Mouse (Mus musculus) right cerebral cortex, postnatal 25 days (tissue): ENCODE measurements around the gene Plekhh1.

Experiments used
- DNase-seq: peaks from one replicate; pipeline ENCODE4 v3.0.0; 2022

Gene Plekhh1

DNA sequence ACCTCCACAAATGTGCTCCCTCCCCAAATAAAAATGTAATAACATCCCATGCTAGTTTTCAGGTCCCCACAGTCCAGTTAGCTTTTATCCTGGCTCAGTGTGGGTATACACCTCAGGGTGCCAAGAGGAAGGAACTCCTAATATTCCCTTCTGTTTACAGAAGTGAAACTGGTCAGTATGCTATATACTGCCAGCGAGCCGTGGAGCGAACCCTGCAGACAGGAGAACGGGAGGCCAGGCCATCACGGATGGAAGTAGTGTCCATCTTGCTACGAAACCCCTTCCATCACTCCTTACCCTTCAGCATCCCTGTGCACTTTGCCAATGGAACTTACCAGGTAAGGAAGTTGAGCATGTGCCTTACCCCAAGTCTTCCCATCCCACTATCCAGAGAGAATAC lies 43.6 kb downstream of the Plekhh1 start:
- DNase-seq, result no peak

DNA sequence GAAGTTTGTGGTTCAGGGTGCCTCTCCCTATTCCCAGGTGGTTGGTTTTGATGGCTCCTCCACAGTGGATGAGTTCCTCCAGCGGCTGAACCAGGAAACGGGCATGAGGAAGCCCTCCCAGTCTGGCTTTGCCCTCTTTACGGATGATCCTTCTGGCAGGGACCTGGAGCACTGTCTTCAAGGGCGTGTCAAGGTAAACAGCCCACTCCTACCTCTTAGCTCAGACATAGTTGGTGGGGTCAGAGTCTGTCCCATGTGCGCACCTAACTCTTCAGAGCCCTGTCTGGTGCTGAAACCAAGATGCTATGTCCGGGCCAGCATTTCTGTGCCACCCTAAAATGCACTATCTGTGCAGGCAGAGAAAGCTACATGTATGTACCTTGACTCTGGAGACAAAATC lies 44.4 kb downstream of the Plekhh1 start:
- DNase-seq, result no peak

DNA sequence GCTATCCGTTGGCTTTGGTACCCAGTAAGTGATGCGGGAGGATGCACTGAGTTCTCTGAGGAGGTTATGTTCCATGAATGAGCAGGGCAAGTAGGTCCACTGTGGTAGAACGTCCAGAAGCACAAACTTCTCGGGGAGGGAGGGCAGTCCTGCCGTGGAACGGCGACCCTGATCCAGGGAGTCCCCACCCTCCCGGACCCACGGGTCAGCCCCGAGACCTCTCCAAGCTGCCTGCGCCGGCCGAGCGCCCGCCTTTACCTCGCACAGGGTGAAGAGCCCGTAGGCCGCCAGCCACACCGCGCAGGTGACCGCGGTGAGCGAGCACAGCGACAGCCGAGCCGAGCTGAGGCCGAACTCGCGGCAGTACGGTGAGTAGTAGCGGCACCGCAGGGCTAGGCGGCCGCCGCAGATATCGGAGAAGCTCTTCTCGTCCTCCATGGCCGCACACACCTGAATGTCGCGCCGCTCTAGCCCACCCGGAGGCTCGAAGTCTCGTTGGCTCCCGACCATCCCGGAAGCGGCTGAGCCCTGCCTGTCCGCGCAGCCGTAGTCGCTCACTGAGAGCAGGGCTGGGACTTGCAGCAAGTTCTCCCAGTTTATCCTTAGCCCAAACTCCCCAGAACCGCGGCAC lies 60.3 kb downstream of the Plekhh1 start, which contains the start of gene Pigh:
TSS of gene Pigh (minus strand) at position 470 of the 631 bp plus-strand sequence.
- DNase-seq, result peak; percentile 85

DNA sequence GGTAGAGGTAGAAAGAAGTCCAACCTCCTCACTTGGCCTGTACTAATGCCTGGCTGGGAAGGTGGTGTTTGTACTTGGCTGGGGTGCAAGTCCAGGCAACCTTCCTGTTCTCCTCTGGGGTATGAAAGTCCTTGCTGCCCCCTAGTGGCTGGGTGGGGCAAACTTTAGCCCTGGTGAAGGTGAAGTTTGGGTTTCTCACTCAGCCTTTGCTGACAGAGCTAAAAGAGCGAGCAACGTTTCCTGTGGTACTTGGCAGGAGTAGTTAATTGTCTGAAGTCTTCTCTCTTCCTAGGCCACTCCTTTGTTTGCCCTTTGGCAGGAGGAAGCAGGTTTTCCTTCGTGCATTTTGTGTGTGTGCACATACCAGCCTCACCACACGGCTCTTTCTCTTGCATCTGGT lies 63.6 kb downstream of the Plekhh1 start:
- peak; percentile 31 for DNase-seq

DNA sequence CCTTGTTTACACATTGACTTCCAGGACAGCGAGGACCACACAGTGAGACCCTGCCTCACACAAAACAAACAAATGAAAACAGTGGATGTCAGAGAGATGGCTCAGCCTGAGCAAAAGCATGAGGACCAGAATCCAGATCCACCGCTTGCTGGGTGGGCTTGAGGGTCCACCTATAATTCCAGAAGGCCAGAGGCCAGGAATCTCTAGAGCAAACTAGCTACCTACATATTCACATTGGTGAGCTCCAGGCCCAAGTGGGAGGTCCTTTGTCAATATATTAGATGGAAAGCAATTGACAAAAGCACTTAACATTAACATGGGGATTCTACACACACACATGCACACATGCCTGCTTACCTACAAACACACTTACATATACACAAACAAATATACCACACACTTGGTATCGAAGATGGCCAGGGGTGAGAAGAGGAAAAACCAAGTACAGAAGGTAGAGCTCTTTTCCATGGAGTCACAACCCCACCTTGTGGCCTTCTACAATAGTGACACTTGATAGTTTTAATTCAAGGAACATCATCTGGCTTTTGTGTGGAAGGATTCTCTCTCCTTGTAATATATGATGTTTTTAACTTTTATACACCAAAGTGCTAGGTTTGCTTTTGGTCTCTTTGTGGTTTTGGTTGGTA lies 68.3 kb downstream of the Plekhh1 start:
- no peak for DNase-seq

DNA sequence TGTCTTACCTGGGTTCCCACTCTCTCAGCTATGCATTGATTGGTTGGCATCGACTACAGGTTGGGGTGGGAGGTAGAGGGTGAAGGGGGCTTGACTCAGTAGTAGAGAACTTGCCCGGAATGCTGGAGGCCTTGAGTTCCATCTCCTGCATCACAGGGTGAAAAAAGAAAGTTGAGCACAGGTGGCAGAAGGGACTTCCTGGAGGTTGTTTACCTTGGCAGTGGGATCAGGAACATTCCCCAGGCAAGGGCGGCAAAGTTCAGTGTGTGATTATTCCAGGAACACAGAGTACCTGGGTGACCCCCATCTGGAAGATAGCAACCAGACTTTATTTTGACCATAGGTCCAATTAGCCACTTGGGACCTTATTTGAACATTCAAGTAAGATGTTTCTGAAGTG lies 74.8 kb downstream of the Plekhh1 start:
- DNase-seq, result no peak

DNA sequence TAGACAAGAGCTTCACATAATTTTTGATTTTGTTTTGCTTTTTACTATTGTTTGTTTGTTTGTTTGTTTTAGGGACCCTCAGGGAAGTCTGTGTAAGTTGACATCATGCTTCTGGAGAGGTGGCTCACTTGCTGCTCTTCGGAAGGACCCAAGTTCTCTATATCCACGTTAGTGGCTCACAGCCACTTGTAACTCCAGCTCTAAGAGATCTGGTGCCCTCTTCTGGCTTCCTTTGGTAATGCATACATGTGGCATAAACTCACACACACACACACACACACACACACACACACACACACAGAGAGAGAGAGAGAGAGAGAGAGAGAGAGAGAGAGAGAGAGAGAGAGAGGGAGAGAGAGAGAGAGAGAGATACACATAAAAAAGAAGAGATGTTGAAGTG lies 75.6 kb downstream of the Plekhh1 start:
- DNase-seq, result no peak

DNA sequence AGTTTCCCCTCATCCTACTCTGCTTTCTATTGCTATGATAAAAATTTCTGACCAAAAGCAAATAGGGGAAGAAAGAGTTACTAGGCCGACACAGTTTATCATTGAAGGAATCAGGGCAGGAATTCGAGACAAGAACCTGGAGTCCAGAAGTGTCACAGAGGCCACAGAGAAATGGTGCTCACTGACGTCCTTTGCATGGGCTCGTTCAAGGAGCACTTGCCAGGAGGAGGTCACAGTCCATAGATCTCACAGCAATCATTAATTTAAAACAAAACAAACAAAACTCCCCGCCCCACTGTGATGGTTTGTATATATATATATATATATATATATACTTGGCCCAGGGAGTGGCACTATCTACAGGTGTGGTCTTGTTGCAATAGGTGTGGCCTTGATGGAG lies 76.3 kb downstream of the Plekhh1 start:
- no peak for DNase-seq

DNA sequence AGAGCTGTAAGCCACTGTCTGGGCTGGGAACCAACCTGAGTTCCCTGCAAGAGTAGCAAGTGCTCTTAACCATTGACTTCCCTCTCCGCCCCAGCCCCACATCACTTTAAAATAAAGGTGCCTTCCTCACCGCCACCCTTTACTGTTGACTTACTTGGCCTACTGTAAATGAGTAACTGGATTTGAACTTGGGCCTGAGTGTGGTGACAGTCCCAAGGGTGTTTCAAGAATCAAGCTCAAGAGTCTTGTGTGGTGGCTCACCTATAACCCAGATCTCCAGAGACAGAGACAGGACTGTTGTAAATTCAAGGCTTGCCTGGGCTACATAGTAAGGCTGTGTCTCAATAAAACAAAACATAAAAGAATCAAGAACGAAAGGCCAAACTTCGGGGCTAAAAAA lies 90.0 kb downstream of the Plekhh1 start:
- no peak for DNase-seq

DNA sequence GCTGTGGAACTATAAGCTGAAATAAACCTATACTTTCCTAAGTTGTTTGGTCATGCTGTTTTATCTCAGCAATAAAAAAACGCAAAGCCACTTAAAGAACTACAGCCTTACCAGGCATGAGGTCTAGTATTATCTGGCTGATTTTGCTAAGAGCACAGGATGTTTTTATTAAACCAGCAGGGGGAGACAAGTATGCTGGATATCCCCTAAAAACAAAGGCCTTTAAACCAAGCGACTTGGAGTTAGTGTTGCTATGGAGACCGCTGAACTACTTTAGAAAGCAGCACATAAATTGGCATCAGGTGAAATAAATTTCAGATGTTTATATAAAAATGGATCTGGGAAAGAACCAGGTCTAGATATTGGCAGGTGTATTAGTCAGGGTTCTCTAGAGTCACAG lies 93.9 kb downstream of the Plekhh1 start:
- no peak for DNase-seq

DNA sequence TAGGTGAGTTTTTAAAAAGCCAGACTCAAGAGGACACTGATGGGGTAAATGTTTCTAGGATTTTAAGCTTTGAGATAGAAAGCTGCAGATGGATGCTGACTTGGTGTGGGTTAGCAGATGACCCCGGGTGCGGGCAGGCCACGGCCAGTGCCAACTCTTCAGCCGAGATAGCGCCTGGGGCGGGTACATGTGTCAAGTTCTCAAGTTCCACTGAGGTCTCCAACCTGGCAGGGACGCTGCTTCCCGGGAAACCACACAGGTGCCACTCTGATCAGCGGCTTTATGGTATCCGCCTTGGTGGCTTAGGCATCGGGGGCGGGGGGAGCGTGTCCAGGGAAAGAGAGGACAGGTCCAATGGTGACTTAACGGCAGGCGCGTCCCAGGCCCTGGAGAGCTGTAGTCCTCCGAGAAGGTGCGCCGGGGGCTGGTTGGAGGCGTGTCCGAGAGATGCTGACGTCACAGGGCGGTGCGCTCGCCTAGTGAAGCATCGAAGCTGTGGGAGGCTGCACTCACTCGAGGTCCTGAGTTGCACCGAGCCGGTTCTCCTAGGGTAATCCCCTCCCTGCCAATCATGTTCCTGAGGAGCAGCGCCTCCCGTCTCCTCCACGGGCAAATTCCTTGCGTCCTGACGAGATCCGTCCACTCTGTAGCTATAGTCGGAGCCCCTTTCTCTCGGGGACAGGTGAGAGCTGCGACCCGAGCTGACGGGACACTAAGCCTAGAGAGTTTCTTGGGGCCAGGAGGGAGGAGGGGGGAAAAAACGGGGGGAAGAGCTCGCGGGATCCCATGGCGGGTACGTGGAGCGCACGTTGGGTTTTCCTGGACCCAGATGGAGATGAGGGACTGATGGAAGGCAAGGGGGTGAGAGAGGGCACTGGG lies 101.6 kb downstream of the Plekhh1 start, which contains the start of gene Arg2:
TSS of gene Arg2 (plus strand) at position 479 of the 879 bp plus-strand sequence.
- peak; percentile 70 for DNase-seq
